Mouse (Mus musculus) heart, postnatal 10 days (tissue): ENCODE data around the gene Armc5. TPM values are rescaled to one million over a fixed set of nuclear protein-coding genes. Genes with fewer than 3 reads are reported as not detected.

Experiments
- DNase-seq, 2 experiments: peaks; one replicate each; pipeline ENCODE4 v3.0.0; 2021
- intact Hi-C: fragments of 180-260 bp; cut with DNase I; formaldehyde crosslinking; loops from one replicate; pipeline ENCODE4 v1.15.1; 2025
- total RNA-seq, 2 experiments: library from RNA; stranded (reverse); gene quantifications; 2 replicates each; pipeline ENCODE4 v1.2.3; 2021

Gene Armc5
- total RNA-seq, 2 experiments from 2014 or later = 11.7 to 13.3 TPM

GRCm38 (mm10) chr7:128244410-128245025 is 7.4 kb downstream of the Armc5 start:
- DNase-seq = no peak
- intact Hi-C loops = loop anchor here (5.0 to 10.0 kb wide), 2 partner anchors 53 to 460 kb away; partner anchors contain the start of gene BC017158

GRCm38 (mm10) chr7:128245547-128245946 is 8.4 kb downstream of the Armc5 start:
- intact Hi-C loops = loop anchor here (5.0 to 10.0 kb wide), 2 partner anchors 52 to 459 kb away; partner anchors contain the start of gene BC017158
- DNase-seq = no peak

GRCm38 (mm10) chr7:128246496-128247391 is 9.6 kb downstream of the Armc5 start, which contains the start of gene Tgfb1i1:
Gene Tgfb1i1 (plus strand): TSS chr7:128246812.
- DNase-seq = peak; percentile 73 to 75
- intact Hi-C loops = loop anchor here (1.0 to 10.0 kb wide), 3 partner anchors 51 to 458 kb away; partner anchors contain the start of gene BC017158

- DNase-seq = peak; percentile 92 to 94
- intact Hi-C loops = loop anchor here (1.0 to 10.0 kb wide), 3 partner anchors 50 to 457 kb away; partner anchors contain the start of gene BC017158
Observed at GRCm38 (mm10) chr7:128247443-128247842, 10.3 kb downstream of the Armc5 start.

GRCm38 (mm10) chr7:128248081-128249042 is 11.2 kb downstream of the Armc5 start:
- intact Hi-C loops = loop anchor here (5.0 to 10.0 kb wide), 2 partner anchors 49 to 456 kb away; partner anchors contain the start of gene BC017158

GRCm38 (mm10) chr7:128249998-128250397 is 12.9 kb downstream of the Armc5 start:
- DNase-seq = no peak
- intact Hi-C loops = loop anchor here (5.0 to 10.0 kb wide), 2 partner anchors 47 to 455 kb away; partner anchors contain the start of gene BC017158

More at GRCm38 (mm10) chr7:128248081-128249042, 11.2 kb downstream of the Armc5 start:
- no peak for DNase-seq

GRCm38 (mm10) chr7:128251946-128252345 is 14.8 kb downstream of the Armc5 start:
- no peak for DNase-seq

GRCm38 (mm10) chr7:128252609-128253008 is 15.5 kb downstream of the Armc5 start:
- DNase-seq = no peak
- intact Hi-C loops = no loop called here

More at GRCm38 (mm10) chr7:128251946-128252345, 14.8 kb downstream of the Armc5 start:
- intact Hi-C loops = no loop called here

GRCm38 (mm10) chr7:128254978-128255377 is 17.8 kb downstream of the Armc5 start:
- intact Hi-C loops = no loop called here
- no peak for DNase-seq

GRCm38 (mm10) chr7:128255757-128256156 is 18.6 kb downstream of the Armc5 start:
- no peak for DNase-seq
- intact Hi-C loops = no loop called here

GRCm38 (mm10) chr7:128256783-128257334 is 19.7 kb downstream of the Armc5 start:
- intact Hi-C loops = no loop called here
- peak; percentile 55 to 58 for DNase-seq

GRCm38 (mm10) chr7:128265411-128265810 is 28.3 kb downstream of the Armc5 start, which contains the start of gene Slc5a2:
Gene Slc5a2 (plus strand): TSS chr7:128265657.
- intact Hi-C loops = no loop called here
- DNase-seq = no peak

- DNase-seq = no peak
- intact Hi-C loops = no loop called here
Observed at GRCm38 (mm10) chr7:128266056-128266455, 28.9 kb downstream of the Armc5 start.

GRCm38 (mm10) chr7:128267391-128267790 is 30.2 kb downstream of the Armc5 start:
- intact Hi-C loops = no loop called here
- DNase-seq = no peak

- no peak for DNase-seq
- intact Hi-C loops = no loop called here
Observed at GRCm38 (mm10) chr7:128267813-128268212, 30.7 kb downstream of the Armc5 start.

- intact Hi-C loops = no loop called here
- DNase-seq = no peak
Observed at GRCm38 (mm10) chr7:128270431-128270850, 33.3 kb downstream of the Armc5 start.

GRCm38 (mm10) chr7:128271496-128271895 is 34.4 kb downstream of the Armc5 start:
- intact Hi-C loops = no loop called here
- no peak for DNase-seq

GRCm38 (mm10) chr7:128276051-128276450 is 38.9 kb downstream of the Armc5 start:
- intact Hi-C loops = no loop called here
- no peak for DNase-seq

- DNase-seq = no peak
- intact Hi-C loops = no loop called here
Observed at GRCm38 (mm10) chr7:128279750-128280149, 42.6 kb downstream of the Armc5 start.
